Mouse (Mus musculus) embryonic fibroblast, embryonic 13.5 days (primary cell): ENCODE measurements around the gene Trim80.

Experiments
- CTCF ChIP-seq: IDR thresholded peaks from 2 replicates; pipeline ENCODE4 v1.5.1; 2011; ENCODE audit warnings: mild to moderate bottlenecking, control low read depth, low read length, moderate library complexity, borderline replicate concordance; ENCODE audit not compliant: insufficient read depth
- POLR2A ChIP-seq: IDR thresholded peaks from 2 replicates; pipeline ENCODE4 v1.6.1; 2011; ENCODE audit warnings: low read depth, mild to moderate bottlenecking, control low read depth, low read length, moderate library complexity

- TF ChIP-seq CTCF = no peak
- no peak for TF ChIP-seq POLR2A
Measured at GRCm38 (mm10) chr11:115433342-115433741, 7.0 kb upstream of the Trim80 start.
